Comparison of ENCODE assay signal across 21 mouse cellular contexts in genomic region chr2:37839922-37840321, GRCm38 (mm10).
"Had no signal": no experiment of that assay in that cellular context is flagged by ENCODE, and none has a peak within 500 bp of the region (broad histone marks: within the 10 kb centered on the region; RNA-seq: fewer than 3 reads in every experiment).

No protein-coding gene starts in this region.

- H3K36me3 ChIP-seq: midbrain, embryonic 10.5 days had no signal

- H3K27me3 ChIP-seq: liver, embryonic 13.5 days; megakaryocyte, embryonic 14.5 days; midbrain, embryonic 13.5 days; neural tube, embryonic 13.5 days had no signal

- H3K4me3 ChIP-seq: left cerebral cortex, adult 2 months; liver, embryonic 13.5 days; megakaryocyte, embryonic 14.5 days; midbrain, embryonic 10.5 days; midbrain, embryonic 13.5 days; myocyte; neural tube, embryonic 13.5 days had no signal

- ATAC-seq: midbrain, embryonic 13.5 days; midbrain, embryonic 16.5 days had no signal

- H3K4me2 ChIP-seq: liver, embryonic 13.5 days; midbrain, embryonic 13.5 days; neural tube, embryonic 13.5 days had no signal

- DNase-seq: kidney, adult 2 months; kidney, postnatal 25 days; layer of hippocampus, postnatal 36 days; liver, embryonic 13.5 days; lung, adult 2 months; lung, postnatal 36 days; right cerebral cortex, adult 18-20 months; right cerebral cortex, postnatal 14 days; right cerebral cortex, postnatal 4 days; thymus, adult 2 months; thymus, postnatal 14 days; thymus, postnatal 4 days had no signal

- H3K9me3 ChIP-seq: liver, embryonic 13.5 days; megakaryocyte, embryonic 14.5 days; midbrain, embryonic 10.5 days; midbrain, embryonic 13.5 days; neural tube, embryonic 13.5 days had no signal

- H3K27ac ChIP-seq: kidney, postnatal 0 days; left cerebral cortex, adult 2 months; liver, embryonic 13.5 days; midbrain, embryonic 10.5 days; midbrain, embryonic 13.5 days; neural tube, embryonic 13.5 days; stomach, postnatal 0 days had no signal

- H3K9ac ChIP-seq: liver, embryonic 13.5 days; midbrain, embryonic 13.5 days; neural tube, embryonic 13.5 days had no signal
